Mouse (Mus musculus): Measurements from ENCODE around the gene Kcnt2. TPM values are rescaled to one million over a fixed set of nuclear protein-coding genes. Genes with fewer than 3 reads are reported as not detected.

Kcnt2 gene
- polyA plus RNA-seq, 1 experiment from 2014 or later = 1.1 TPM

DNA sequence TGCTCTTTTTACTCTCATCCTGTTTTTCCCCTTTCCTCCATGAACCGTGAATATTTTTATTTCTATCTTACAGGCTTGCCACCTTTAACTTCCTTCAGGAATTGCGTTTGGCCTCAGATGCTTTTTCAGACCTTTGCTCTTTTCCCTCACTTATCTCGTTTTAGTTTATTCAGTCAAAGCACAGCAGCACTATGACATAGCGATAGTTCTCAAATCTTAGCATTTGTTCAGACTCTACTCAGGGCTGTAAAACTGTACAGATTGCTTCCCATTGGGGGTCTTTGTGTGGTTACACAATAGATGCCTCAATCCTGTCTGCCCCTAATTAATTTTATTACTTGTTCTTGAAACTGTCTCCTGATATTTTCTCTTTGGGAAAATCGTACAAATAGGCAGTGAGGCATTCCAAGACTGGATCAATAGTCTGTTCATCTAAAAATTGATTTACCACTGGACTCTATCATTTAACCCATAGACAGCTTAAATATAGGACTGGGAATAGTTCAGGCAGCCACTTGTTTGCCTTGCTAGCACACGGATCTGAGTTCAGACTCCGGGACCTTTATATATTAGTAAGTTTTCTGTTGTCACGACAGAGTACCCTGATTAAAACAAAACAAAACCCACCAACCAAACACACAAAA, 20.8 kb downstream of the Kcnt2 start:
- no peak overlapping the region for H3K9ac ChIP-seq
- H3K4me1 ChIP-seq (ENCODE audit: insufficient read depth) = no peaks in the 10 kb centered on the region
- TF ChIP-seq CTCF (IDR thresholded peaks at IDR 0.05; ENCODE audit: low read depth) = no peak
- H3K4me2 ChIP-seq = no peak overlapping the region
- H3K4me3 ChIP-seq (ENCODE audit: low read depth, low read length) = no peak overlapping the region
- no peaks in the 10 kb centered on the region for H3K27me3 ChIP-seq (ENCODE audit: insufficient read depth, low read length)
- WGBS = 51% methylated on average over 8 of the region's 8 CpGs
- H3K36me3 ChIP-seq (ENCODE audit: insufficient read depth) = no peaks in the 10 kb centered on the region
- H3K27ac ChIP-seq (ENCODE audit: low read depth) = no peak overlapping the region
- no peak for ATAC-seq (ENCODE audit: insufficient read depth)
- H3K9me3 ChIP-seq (ENCODE audit: low read depth, low read length) = no peaks in the 10 kb centered on the region
- no peak for DNase-seq

- Histone ChIP-seq H3K27ac (ENCODE audit: low read depth) (no peak overlapping the region), H3K9me3 (ENCODE audit: low read depth, low read length) (no peaks in the 10 kb centered on the region), H3K4me2 (no peak overlapping the region), H3K9ac (no peak overlapping the region), H3K4me1 (ENCODE audit: insufficient read depth) (no peaks in the 10 kb centered on the region), H3K27me3 (ENCODE audit: insufficient read depth, low read length) (no peaks in the 10 kb centered on the region), H3K36me3 (ENCODE audit: insufficient read depth) (no peaks in the 10 kb centered on the region), H3K4me3 (ENCODE audit: low read depth, low read length) (no peak overlapping the region)
- WGBS = 43% methylated on average over 2 of the region's 2 CpGs
- ATAC-seq (ENCODE audit: insufficient read depth) = no peak
- DNase-seq = no peak
- no peak for TF ChIP-seq CTCF (IDR thresholded peaks at IDR 0.05; ENCODE audit: low read depth)
Measured at GRCm38 (mm10) chr1:140267288-140267687, 21.3 kb downstream of the Kcnt2 start.

DNA sequence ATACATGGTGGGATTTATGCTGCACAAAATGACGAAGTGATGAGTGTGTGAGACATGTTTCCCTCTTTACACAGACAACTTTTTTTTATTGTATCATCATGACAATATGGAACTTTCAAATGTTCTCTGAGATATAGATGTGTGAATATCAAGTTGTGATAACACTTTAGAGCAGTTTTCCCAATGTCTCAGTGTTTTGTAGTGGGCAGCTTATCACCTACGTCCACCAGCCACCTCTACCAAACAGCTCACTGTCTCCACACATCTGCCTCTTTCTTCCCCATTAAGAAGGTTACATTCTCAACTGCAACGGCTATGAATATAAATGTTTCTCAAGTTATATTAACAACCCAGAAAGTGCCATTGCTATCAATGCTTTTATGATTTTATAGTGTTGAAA, 27.7 kb downstream of the Kcnt2 start:
- Histone ChIP-seq H3K4me2 (no peak overlapping the region), H3K4me1 (ENCODE audit: insufficient read depth) (no peaks in the 10 kb centered on the region), H3K9me3 (ENCODE audit: low read depth, low read length) (no peaks in the 10 kb centered on the region), H3K4me3 (ENCODE audit: low read depth, low read length) (no peak overlapping the region), H3K9ac (no peak overlapping the region), H3K36me3 (ENCODE audit: insufficient read depth) (no peaks in the 10 kb centered on the region), H3K27me3 (ENCODE audit: insufficient read depth, low read length) (no peaks in the 10 kb centered on the region), H3K27ac (ENCODE audit: low read depth) (no peak overlapping the region)
- WGBS = 70% methylated on average over 3 of the region's 3 CpGs
- DNase-seq = no peak
- ATAC-seq (ENCODE audit: insufficient read depth) = no peak
- no peak for TF ChIP-seq CTCF (IDR thresholded peaks at IDR 0.05; ENCODE audit: low read depth)

GRCm38 (mm10) chr1:140275813-140276212, 29.9 kb downstream of the Kcnt2 start:
- no peak for TF ChIP-seq CTCF (IDR thresholded peaks at IDR 0.05; ENCODE audit: low read depth)
- no peak for ATAC-seq (ENCODE audit: insufficient read depth)
- no peaks in the 10 kb centered on the region for H3K36me3 ChIP-seq (ENCODE audit: insufficient read depth)
- DNase-seq = no peak
- no peak overlapping the region for H3K4me2 ChIP-seq
- H3K4me3 ChIP-seq (ENCODE audit: low read depth, low read length) = no peak overlapping the region
- no peaks in the 10 kb centered on the region for H3K27me3 ChIP-seq (ENCODE audit: insufficient read depth, low read length)
- no peak overlapping the region for H3K27ac ChIP-seq (ENCODE audit: low read depth)
- no peaks in the 10 kb centered on the region for H3K9me3 ChIP-seq (ENCODE audit: low read depth, low read length)
- no peak overlapping the region for H3K9ac ChIP-seq
- H3K4me1 ChIP-seq (ENCODE audit: insufficient read depth) = no peaks in the 10 kb centered on the region

GRCm38 (mm10) chr1:140293140-140293539, 47.2 kb downstream of the Kcnt2 start:
- Histone ChIP-seq H3K4me1 (ENCODE audit: insufficient read depth) (no peaks in the 10 kb centered on the region), H3K27me3 (ENCODE audit: insufficient read depth, low read length) (no peaks in the 10 kb centered on the region), H3K9ac (no peak overlapping the region), H3K9me3 (ENCODE audit: low read depth, low read length) (no peaks in the 10 kb centered on the region), H3K27ac (ENCODE audit: low read depth) (no peak overlapping the region), H3K4me2 (no peak overlapping the region), H3K4me3 (ENCODE audit: low read depth, low read length) (no peak overlapping the region), H3K36me3 (ENCODE audit: insufficient read depth) (no peaks in the 10 kb centered on the region)
- TF ChIP-seq CTCF (IDR thresholded peaks at IDR 0.05; ENCODE audit: low read depth) = no peak
- WGBS = 72% methylated on average over 3 of the region's 3 CpGs
- no peak for ATAC-seq (ENCODE audit: insufficient read depth)
- no peak for DNase-seq

DNA sequence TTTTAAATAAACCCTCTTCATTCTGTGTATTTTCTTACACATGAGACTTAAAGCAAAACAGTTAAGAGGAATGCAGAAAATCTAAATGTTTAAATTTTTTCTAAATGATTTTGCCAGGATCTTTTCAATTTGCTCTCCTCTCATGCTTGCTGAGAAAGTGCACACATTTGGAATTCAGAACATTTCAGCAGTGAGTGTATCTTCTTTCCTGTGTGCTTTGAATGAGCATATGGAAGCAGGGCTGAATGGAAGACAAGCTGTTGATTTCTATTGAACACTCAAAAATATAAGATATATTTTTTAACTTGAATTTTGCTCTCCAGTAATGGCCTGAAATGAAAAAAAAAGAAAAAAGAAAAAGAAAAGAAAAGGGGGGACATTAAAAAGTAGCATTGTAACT, 49.5 kb downstream of the Kcnt2 start:
- Histone ChIP-seq H3K9me3 (ENCODE audit: low read depth, low read length) (no peaks in the 10 kb centered on the region), H3K4me3 (ENCODE audit: low read depth, low read length) (no peak overlapping the region), H3K27ac (ENCODE audit: low read depth) (no peak overlapping the region), H3K36me3 (ENCODE audit: insufficient read depth) (no peaks in the 10 kb centered on the region), H3K9ac (no peak overlapping the region), H3K4me2 (no peak overlapping the region), H3K4me1 (ENCODE audit: insufficient read depth) (no peaks in the 10 kb centered on the region), H3K27me3 (ENCODE audit: insufficient read depth, low read length) (no peaks in the 10 kb centered on the region)
- DNase-seq (no peak), ATAC-seq (ENCODE audit: insufficient read depth) (no peak)
- no peak for TF ChIP-seq CTCF (IDR thresholded peaks at IDR 0.05; ENCODE audit: low read depth)

DNA sequence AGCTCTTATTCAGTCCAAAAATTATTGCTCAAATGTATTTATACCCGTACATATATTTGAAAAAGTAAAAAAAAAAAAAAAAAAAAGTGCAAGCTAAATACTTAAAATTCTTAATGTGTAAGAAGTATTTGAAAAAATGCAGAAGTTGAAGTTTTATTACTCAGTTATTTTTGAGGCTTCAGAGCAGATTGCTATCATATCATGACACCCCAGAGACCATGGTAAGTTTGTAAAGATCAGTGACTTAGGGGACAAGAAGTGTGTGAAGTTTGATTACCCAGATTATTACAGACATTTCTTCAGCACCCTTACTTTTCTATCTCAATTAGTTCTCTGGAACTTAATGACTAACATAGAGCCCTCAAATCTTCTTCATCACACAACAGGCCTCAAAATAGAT, 58.3 kb downstream of the Kcnt2 start:
- 79% methylated on average over 1 of the region's 1 CpGs for WGBS
- Histone ChIP-seq H3K9me3 (ENCODE audit: low read depth, low read length) (no peaks in the 10 kb centered on the region; the same call in 1 of the 2 replicates), H3K4me3 (ENCODE audit: low read depth, low read length) (no peak overlapping the region), H3K36me3 (ENCODE audit: insufficient read depth) (no peaks in the 10 kb centered on the region), H3K9ac (no peak overlapping the region), H3K4me1 (ENCODE audit: insufficient read depth) (no peaks in the 10 kb centered on the region), H3K27me3 (ENCODE audit: insufficient read depth, low read length) (no peaks in the 10 kb centered on the region), H3K27ac (ENCODE audit: low read depth) (no peak overlapping the region), H3K4me2 (no peak overlapping the region)
- DNase-seq (no peak), ATAC-seq (ENCODE audit: insufficient read depth) (no peak)
- TF ChIP-seq CTCF (IDR thresholded peaks at IDR 0.05; ENCODE audit: low read depth) = no peak

GRCm38 (mm10) chr1:140305344-140305743, 59.4 kb downstream of the Kcnt2 start:
- no peak for TF ChIP-seq CTCF (IDR thresholded peaks at IDR 0.05; ENCODE audit: low read depth)
- H3K9me3 ChIP-seq (ENCODE audit: low read depth, low read length) = no peaks in the 10 kb centered on the region; the same call in 1 of the 2 replicates
- H3K27ac ChIP-seq (ENCODE audit: low read depth) = no peak overlapping the region
- H3K36me3 ChIP-seq (ENCODE audit: insufficient read depth) = no peaks in the 10 kb centered on the region
- no peak overlapping the region for H3K9ac ChIP-seq
- no peak for ATAC-seq (ENCODE audit: insufficient read depth)
- no peak overlapping the region for H3K4me3 ChIP-seq (ENCODE audit: low read depth, low read length)
- no peaks in the 10 kb centered on the region for H3K27me3 ChIP-seq (ENCODE audit: insufficient read depth, low read length)
- DNase-seq = no peak
- H3K4me1 ChIP-seq (ENCODE audit: insufficient read depth) = no peaks in the 10 kb centered on the region
- no peak overlapping the region for H3K4me2 ChIP-seq

Measured in lung, embryonic 14.5 days (tissue).